Mouse (Mus musculus) brown adipose tissue, adult 24 weeks (tissue): ENCODE data around the gene Pramel5. TPM values are rescaled to one million over a fixed set of nuclear protein-coding genes. Genes with fewer than 3 reads are reported as not detected.
"Not testable (repeated sequence)": the region's sequence is repeated elsewhere in the genome, so short reads cannot be mapped to it uniquely, and the experiment has no call there.

Experiments used
- H3K27ac ChIP-seq: fragments of 200-500 bp; replicated peaks from 2 replicates; pipeline ENCODE4 v1.5.1; 2012; ENCODE audit warnings: low read depth, mild to moderate bottlenecking, low read length
- H3K4me1 ChIP-seq: fragments of 200-500 bp; 2 replicates; pipeline ENCODE4 v1.6.1; 2012; ENCODE audit warnings: low read length, mixed read lengths; ENCODE audit not compliant: control insufficient read depth, insufficient read depth, insufficient read length
- H3K4me3 ChIP-seq: fragments of 200-500 bp; 2 replicates; pipeline ENCODE4 v1.5.1; 2012; ENCODE audit warnings: low read depth, mild to moderate bottlenecking, low read length, moderate library complexity; ENCODE audit not compliant: insufficient read depth
- polyA plus RNA-seq: library from polyadenylated mRNA; stranded (reverse); fragments of >200 nt; gene quantifications from 2 replicates; pipeline ENCODE4 v1.2.4, GENCODE M21; 2012; ENCODE audit not compliant: missing spikeins, insufficient read depth, insufficient read length

Pramel5 gene
- polyA plus RNA-seq: not detected in 2 replicates

GRCm38 (mm10) chr4:144280388-144280787 is at the start of gene Pramel5:
TSS of gene Pramel5 (minus strand) at chr4:144280488.
- H3K4me3 ChIP-seq, H3K4me1 ChIP-seq, H3K27ac ChIP-seq: not testable (repeated sequence)

GRCm38 (mm10) chr4:144329949-144330348 is 49.7 kb upstream of the Pramel5 start, which contains the start of gene Gm13128:
TSS of gene Gm13128 (plus strand) at chr4:144330249.
- H3K4me3 ChIP-seq, H3K27ac ChIP-seq, H3K4me1 ChIP-seq: not testable (repeated sequence)

- not testable (repeated sequence) for H3K4me3 ChIP-seq, H3K27ac ChIP-seq, H3K4me1 ChIP-seq
These were observed 32.6 kb upstream of the Pramel5 start for GRCm38 (mm10) chr4:144312666-144313460.

GRCm38 (mm10) chr4:144299414-144299813 is 19.1 kb upstream of the Pramel5 start:
- not testable (repeated sequence) for H3K27ac ChIP-seq, H3K4me3 ChIP-seq, H3K4me1 ChIP-seq

GRCm38 (mm10) chr4:144254768-144255167 is 25.5 kb downstream of the Pramel5 start:
- H3K27ac ChIP-seq, H3K4me3 ChIP-seq, H3K4me1 ChIP-seq: not testable (repeated sequence)

Other genes starting within 250 kb of the Pramel5 start
- not detected in 2 replicates for gene Pramel4, start 221.4 kb downstream of the Pramel5 start, polyA plus RNA-seq
- gene Gm13102, start 174.0 kb downstream of the Pramel5 start, polyA plus RNA-seq: not detected in 2 replicates
- not detected in 2 replicates for gene Oog3, start 117.8 kb downstream of the Pramel5 start, polyA plus RNA-seq
- gene Oog2, start 89.8 kb downstream of the Pramel5 start, polyA plus RNA-seq: not detected in 2 replicates
- gene C87977, start 67.2 kb downstream of the Pramel5 start, polyA plus RNA-seq: not detected in 2 replicates
- gene Gm13128, start 49.8 kb upstream of the Pramel5 start, polyA plus RNA-seq: not detected in 2 replicates
- gene Gm13119, start 77.5 kb upstream of the Pramel5 start, polyA plus RNA-seq: not detected in 2 replicates
- gene Pramef20, start 97.4 kb upstream of the Pramel5 start, polyA plus RNA-seq: not detected in 2 replicates
- not detected in 2 replicates for gene Pramef12, start 128.0 kb upstream of the Pramel5 start, polyA plus RNA-seq
- gene 1700012P22Rik, start 158.3 kb upstream of the Pramel5 start, polyA plus RNA-seq: not detected in 2 replicates
- gene Gm9944, start 172.8 kb upstream of the Pramel5 start, polyA plus RNA-seq: not detected in 2 replicates
- gene Aadacl3, start 183.3 kb upstream of the Pramel5 start, polyA plus RNA-seq: not detected in 2 replicates
- not detected in 2 replicates for gene 9430007A20Rik, start 239.3 kb upstream of the Pramel5 start, polyA plus RNA-seq